Mouse (Mus musculus): Measurements from ENCODE around the gene Ptprt.

DNA sequence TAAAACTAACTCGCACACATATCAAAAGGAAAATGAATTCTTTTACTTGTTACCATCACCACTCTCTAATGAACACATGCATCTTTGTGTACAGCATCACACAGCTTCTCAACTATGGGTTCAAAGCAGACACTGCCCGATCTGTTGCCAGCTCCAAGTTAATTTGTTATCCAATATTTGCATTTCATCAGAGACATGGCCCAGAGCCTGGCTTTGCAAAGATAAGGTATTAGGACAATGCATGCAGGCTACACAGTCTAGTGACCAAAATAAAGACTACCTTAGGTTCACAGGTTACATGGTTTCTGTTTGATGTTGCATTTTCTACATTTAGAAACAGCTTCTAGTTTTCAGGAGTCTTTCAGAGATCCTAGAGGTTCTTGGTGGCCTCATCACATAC is 719.0 kb downstream of the Ptprt start:
- TF ChIP-seq CTCF (IDR thresholded peaks at IDR 0.05; ENCODE audit: low read depth, low read length) (no peak), POLR2A (IDR thresholded peaks at IDR 0.05; ENCODE audit: extremely low read depth, insufficient read depth, low read length) (no peak)
